In genomic region chr10:81427804-81428506, GRCm38 (mm10) we compare ENCODE assay signal across 7 mouse cellular contexts. TPM values are rescaled to one million over a fixed set of nuclear protein-coding genes. Genes with fewer than 3 reads are reported as not detected.
DNase-seq lines count a peak whose midpoint lies in the region; TF ChIP-seq lines count a peak whose summit lies in the region.

No protein-coding gene starts in this region.

- no peak for TF ChIP-seq CTCF in kidney, adult 2 months (conservative IDR thresholded peaks at IDR 0.05; ENCODE audit: insufficient read depth, insufficient read length, low read depth, low read length)

- peaks cover 37% of the 10 kb centered on the region for H3K4me1 ChIP-seq in kidney, adult 2 months (ENCODE audit: control insufficient read depth, insufficient read depth, low read length)

- H3K27ac ChIP-seq in kidney, adult 2 months (ENCODE audit: insufficient read depth, low read depth, low read length) = peak overlapping the region; percentile 69

- no peak for TF ChIP-seq POLR2A in kidney, adult 2 months (IDR thresholded peaks at IDR 0.05; ENCODE audit: low read depth, low read length)

- no peaks in the 10 kb centered on the region for H3K27me3 ChIP-seq in kidney, adult 2 months (replicated peaks; ENCODE audit: control insufficient read depth, insufficient read depth, low read length)

- 87% methylated on average over 8 of the region's 8 CpGs for WGBS in kidney, adult 2 months

- DNase-seq in left cerebral cortex, adult 18-20 months (ENCODE audit: low spot score in 2 of 2) = peak; percentile 2 to 5
- no peak for DNase-seq in left cerebral cortex, adult 11 months (ENCODE audit: low spot score)
- DNase-seq in urinary bladder, postnatal 14 days (ENCODE audit: low spot score) = peak; percentile 5
- no peak for DNase-seq in urinary bladder, adult 2 months (ENCODE audit: low spot score)
- DNase-seq in kidney, adult 2 months = no peak
- DNase-seq in testis, postnatal 14 days (ENCODE audit: low spot score) = peak; percentile 12
- DNase-seq in embryo, embryonic 9.5 days (ENCODE audit: extremely low spot score) = no peak

- no peak overlapping the region for H3K4me3 ChIP-seq in kidney, adult 2 months (ENCODE audit: insufficient read depth, low read depth, low read length)

- H3K36me3 ChIP-seq in kidney, adult 2 months (ENCODE audit: control insufficient read depth, insufficient read depth, low read length) = no peaks in the 10 kb centered on the region

RNA-seq across cellular contexts. Expression of gene Nfic, which starts 27.5 kb away (rescaled TPM):
- total RNA-seq in left cerebral cortex, adult 18-20 months (2021) = 10 to 100 TPM; 84.7 to 91.7 TPM
- 28.4 and 67.0 TPM in 2 replicates for polyA plus RNA-seq in urinary bladder, adult 2 months (2012; rRNA removed)
- 64.7 and 82.5 TPM in 2 replicates for polyA plus RNA-seq in kidney, adult 2 months (2012; rRNA removed)

RNA-seq across cellular contexts. Expression of gene Smim24, which starts 35.1 kb away (rescaled TPM):
- total RNA-seq in left cerebral cortex, adult 18-20 months (2021) = 1 to 10 TPM; 1.1 to 1.2 TPM
- 5.0 and 6.9 TPM in 2 replicates for polyA plus RNA-seq in urinary bladder, adult 2 months (2012; rRNA removed)
- 693 and 694 TPM in 2 replicates for polyA plus RNA-seq in kidney, adult 2 months (2012; rRNA removed)

RNA-seq across cellular contexts. Expression of gene Gm48552, which starts 39.1 kb away (rescaled TPM):
- total RNA-seq in left cerebral cortex, adult 18-20 months (2021) = 1 to 10 TPM; 2.7 to 2.8 TPM
- polyA plus RNA-seq in urinary bladder, adult 2 months (2012; rRNA removed) = 2.7 and 3.6 TPM in 2 replicates
- polyA plus RNA-seq in kidney, adult 2 months (2012; rRNA removed) = 1.0 and 2.8 TPM in 2 replicates

RNA-seq across cellular contexts. Expression of gene Gm48551, which starts 43.7 kb away (rescaled TPM):
- 1 to 10 TPM; 3.1 to 3.8 TPM for total RNA-seq in left cerebral cortex, adult 18-20 months (2021)
- polyA plus RNA-seq in urinary bladder, adult 2 months (2012; rRNA removed) = 3.6 and 3.8 TPM in 2 replicates
- polyA plus RNA-seq in kidney, adult 2 months (2012; rRNA removed) = 2.1 and 2.3 TPM in 2 replicates

RNA-seq across cellular contexts. Expression of gene Dohh, which starts 43.7 kb away (rescaled TPM):
- 10 to 100 TPM; 87.4 to 97.6 TPM for total RNA-seq in left cerebral cortex, adult 18-20 months (2021)
- 42.9 and 47.4 TPM in 2 replicates for polyA plus RNA-seq in urinary bladder, adult 2 months (2012; rRNA removed)
- polyA plus RNA-seq in kidney, adult 2 months (2012; rRNA removed) = 60.6 and 79.8 TPM in 2 replicates

Comparison
In these comparisons a context has a peak if more than half of its experiments do, and no peak if none do; other contexts are left out.
1. DNase-seq: peak in left cerebral cortex, adult 18-20 months (2 of 2), urinary bladder, postnatal 14 days (single experiment) and testis, postnatal 14 days (single experiment); none in left cerebral cortex, adult 11 months (single experiment), urinary bladder, adult 2 months (single experiment), kidney, adult 2 months (single experiment) and embryo, embryonic 9.5 days (single experiment).
2. RNA of gene Smim24, which starts 35.1 kb away (polyA plus RNA-seq): 693 to 694 TPM in kidney, adult 2 months; 5.0 to 6.9 TPM in urinary bladder, adult 2 months; every median in the first group is over 10 times any median in the second.